Comparison of ENCODE assay signal across 16 mouse cellular contexts in the genomic region with DNA sequence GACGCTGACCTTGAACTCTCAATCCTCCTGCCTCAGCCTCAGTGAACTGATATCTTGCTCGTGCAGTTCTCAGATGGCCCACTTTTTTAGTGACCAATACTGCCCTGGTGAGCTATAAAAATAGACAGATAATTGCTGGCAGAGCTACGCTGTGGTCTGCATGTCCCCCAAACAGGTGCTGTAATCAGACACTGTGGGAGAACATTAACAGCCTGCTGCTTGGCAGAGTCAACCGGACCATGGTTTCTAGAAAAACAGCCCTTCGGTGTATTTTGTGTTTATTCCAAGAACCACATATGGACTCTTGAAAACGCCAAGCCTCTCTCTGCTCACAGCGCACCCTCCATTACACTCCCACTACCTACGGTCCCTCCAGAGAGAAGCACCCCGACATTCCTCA. TPM values are rescaled to one million over a fixed set of nuclear protein-coding genes. Genes with fewer than 3 reads are reported as not detected.
A peak's percentile ranks its signal among the peaks of the same experiment; 100 is the strongest.
DNase-seq lines count a peak whose midpoint lies in the region; ATAC-seq and TF ChIP-seq lines count a peak whose summit lies in the region.
"Had no signal": no experiment of that assay in that cellular context is flagged by ENCODE, and none has a peak within 500 bp of the region (broad histone marks: within the 10 kb centered on the region; RNA-seq: fewer than 3 reads in every experiment).

No protein-coding gene starts in this region.

- WGBS in hindbrain, embryonic 14.5 days = 87% methylated on average over 9 of the region's 9 CpGs
- WGBS in hindbrain, embryonic 13.5 days = 93% methylated on average over 9 of the region's 9 CpGs
- 80% methylated on average over 9 of the region's 9 CpGs for WGBS in neural tube, embryonic 14.5 days
- whole genome bisulfite sequencing in bone marrow, adult 2 months = 68% methylated on average over 9 of the region's 9 CpGs

- no peak overlapping the region for H3K9ac ChIP-seq in hindbrain, embryonic 14.5 days
- no peak overlapping the region for H3K9ac ChIP-seq in hindbrain, embryonic 13.5 days
- H3K9ac ChIP-seq in neural tube, embryonic 14.5 days (replicated peaks; ENCODE audit: low read depth, low read length) = no peak overlapping the region
- H3K9ac ChIP-seq: forebrain, postnatal 0 days; heart, embryonic 13.5 days; liver, embryonic 15.5 days; stomach, embryonic 15.5 days had no signal

- H3K9me3 ChIP-seq in hindbrain, embryonic 14.5 days (ENCODE audit: control insufficient read depth, low read length) = no peaks in the 10 kb centered on the region
- no peaks in the 10 kb centered on the region for H3K9me3 ChIP-seq in hindbrain, embryonic 13.5 days
- H3K9me3 ChIP-seq in neural tube, embryonic 14.5 days (ENCODE audit: control insufficient read depth, low read length) = no peaks in the 10 kb centered on the region
- H3K9me3 ChIP-seq: heart, embryonic 13.5 days; liver, embryonic 15.5 days; midbrain, embryonic 10.5 days; stomach, embryonic 15.5 days had no signal

- TF ChIP-seq POLR2A in bone marrow, adult 2 months (IDR thresholded peaks at IDR 0.05; ENCODE audit: borderline replicate concordance, control insufficient read depth, low read depth, low read length) = no peak
- TF ChIP-seq POLR2A in myocyte (IDR thresholded peaks at IDR 0.05; ENCODE audit: insufficient read length, low read depth) = no peak

- peaks cover 51% of the 10 kb centered on the region for H3K79me2 ChIP-seq in myocyte (ENCODE audit: control insufficient read depth, insufficient read depth)

- DNase-seq in hindbrain, embryonic 14.5 days (ENCODE audit: low spot score) = no peak
- no peak for DNase-seq in neural tube, embryonic 10.5 days (ENCODE audit: extremely low spot score, low spot score)
- DNase-seq in natural killer cell, adult 2 months (ENCODE audit: low spot score in 2 of 2) = no peak
- DNase-seq: adrenal gland, postnatal 14 days; forebrain, postnatal 0 days; heart, adult 11 months; lung, postnatal 14 days had no signal

- ATAC-seq in hindbrain, embryonic 14.5 days (ENCODE audit: low FRiP score) = no peak
- ATAC-seq in hindbrain, embryonic 13.5 days (ENCODE audit: low FRiP score) = no peak
- peak; percentile 7; the same call in 1 of the 2 replicates for ATAC-seq in neural tube, embryonic 14.5 days (ENCODE audit: low read depth)

- H3K4me1 ChIP-seq in hindbrain, embryonic 14.5 days (replicated peaks; ENCODE audit: control insufficient read depth, insufficient read depth, low read length) = 0 out of 2 replicates have a peak, but pooled peaks cover 15% of the 10 kb centered on the region
- peaks cover 15% of the 10 kb centered on the region for H3K4me1 ChIP-seq in hindbrain, embryonic 13.5 days (replicated peaks)
- H3K4me1 ChIP-seq in neural tube, embryonic 14.5 days (ENCODE audit: control insufficient read depth, insufficient read depth, low read length) = peaks cover 12% of the 10 kb centered on the region; the same call in 1 of the 2 replicates
- H3K4me1 ChIP-seq in bone marrow, adult 2 months (ENCODE audit: control insufficient read depth, insufficient read depth, low read length) = peaks cover 6% of the 10 kb centered on the region

- no peak overlapping the region for H3ac ChIP-seq in myocyte (ENCODE audit: control insufficient read depth, insufficient read length)

- H3K4me2 ChIP-seq in hindbrain, embryonic 14.5 days (replicated peaks) = no peak overlapping the region
- H3K4me2 ChIP-seq in hindbrain, embryonic 13.5 days = no peak overlapping the region
- H3K4me2 ChIP-seq in neural tube, embryonic 14.5 days (ENCODE audit: low read depth, low read length) = no peak overlapping the region
- peak overlapping the region; percentile 72 for H3K4me2 ChIP-seq in myocyte (ENCODE audit: low read depth)
- H3K4me2 ChIP-seq: heart, embryonic 13.5 days; liver, embryonic 15.5 days; stomach, embryonic 15.5 days had no signal

- TF ChIP-seq CTCF in bone marrow, adult 2 months (IDR thresholded peaks at IDR 0.05; ENCODE audit: control insufficient read depth, insufficient read depth, low read length) = no peak

- H3K27ac ChIP-seq in hindbrain, embryonic 14.5 days = peak overlapping the region; percentile 38; the same call in 1 of the 2 replicates
- H3K27ac ChIP-seq in hindbrain, embryonic 13.5 days = no peak overlapping the region
- H3K27ac ChIP-seq in neural tube, embryonic 14.5 days (ENCODE audit: low read depth, low read length) = no peak overlapping the region
- peak overlapping the region; percentile 66 for H3K27ac ChIP-seq in bone marrow, adult 2 months (ENCODE audit: control insufficient read depth, insufficient read depth, low read depth, low read length, poor library complexity)
- H3K27ac ChIP-seq: heart, embryonic 13.5 days; left cerebral cortex, adult 2 months; liver, embryonic 15.5 days; midbrain, embryonic 10.5 days; stomach, embryonic 15.5 days had no signal

- no peak overlapping the region for H3K4me3 ChIP-seq in hindbrain, embryonic 14.5 days (replicated peaks; ENCODE audit: low read length)
- H3K4me3 ChIP-seq in hindbrain, embryonic 13.5 days = no peak overlapping the region
- no peak overlapping the region for H3K4me3 ChIP-seq in neural tube, embryonic 14.5 days (ENCODE audit: low read depth, low read length)
- H3K4me3 ChIP-seq in bone marrow, adult 2 months (replicated peaks; ENCODE audit: control insufficient read depth, low read depth, low read length) = no peak overlapping the region
- H3K4me3 ChIP-seq in myocyte = no peak overlapping the region
- H3K4me3 ChIP-seq: heart, embryonic 13.5 days; left cerebral cortex, adult 2 months; liver, embryonic 15.5 days; midbrain, embryonic 10.5 days; stomach, embryonic 15.5 days had no signal

- H3K36me3 ChIP-seq in hindbrain, embryonic 14.5 days (replicated peaks; ENCODE audit: control insufficient read depth, insufficient read depth) = no peaks in the 10 kb centered on the region
- H3K36me3 ChIP-seq in hindbrain, embryonic 13.5 days = peaks cover 3% of the 10 kb centered on the region; the same call in 1 of the 2 replicates
- H3K36me3 ChIP-seq in neural tube, embryonic 14.5 days (ENCODE audit: control insufficient read depth, insufficient read depth, low read length) = no peaks in the 10 kb centered on the region
- H3K36me3 ChIP-seq in myocyte (ENCODE audit: control insufficient read depth, insufficient read depth) = no peaks in the 10 kb centered on the region
- H3K36me3 ChIP-seq: liver, embryonic 15.5 days; midbrain, embryonic 10.5 days had no signal

- H3K27me3 ChIP-seq in hindbrain, embryonic 14.5 days (ENCODE audit: control insufficient read depth, insufficient read depth, low read length) = no peaks in the 10 kb centered on the region
- no peaks in the 10 kb centered on the region for H3K27me3 ChIP-seq in hindbrain, embryonic 13.5 days
- H3K27me3 ChIP-seq in neural tube, embryonic 14.5 days (ENCODE audit: control insufficient read depth, insufficient read depth, low read length) = no peaks in the 10 kb centered on the region
- no peaks in the 10 kb centered on the region for H3K27me3 ChIP-seq in myocyte (ENCODE audit: control insufficient read depth, insufficient read depth, insufficient read length)
- H3K27me3 ChIP-seq: heart, embryonic 13.5 days; liver, embryonic 15.5 days; stomach, embryonic 15.5 days had no signal

TF ChIP-seq in myocyte, 11 proteins besides CTCF, POLR2A, EP300 and RAD21:
- no peak for TF ChIP-seq REST (IDR thresholded peaks at IDR 0.05; ENCODE audit: insufficient read depth, insufficient read length)
- no peak for TF ChIP-seq MAX (IDR thresholded peaks at IDR 0.05; ENCODE audit: low read depth)
- TF ChIP-seq TCF12 (IDR thresholded peaks at IDR 0.05; ENCODE audit: insufficient read depth, poor library complexity, severe bottlenecking) = peak; percentile 95
- TF ChIP-seq TCF3 (IDR thresholded peaks at IDR 0.05; ENCODE audit: insufficient read length, low read depth) = peak; percentile 86
- TF ChIP-seq MYOG (IDR thresholded peaks at IDR 0.05; ENCODE audit: control insufficient read depth in 1 of 3, insufficient read depth in 1 of 3, insufficient read length in 2 of 3, low read depth in 2 of 3) = peak; percentile 45 to 88 (median 81)
- TF ChIP-seq MYOD1 (IDR thresholded peaks at IDR 0.05; ENCODE audit: control insufficient read depth in 1 of 3, insufficient read length in 2 of 3, low read depth in 2 of 3) = peak; percentile 74 to 94 (median 93)

RNA-seq across cellular contexts. Expression of a gene that starts 26.2 kb away (rescaled TPM):
- polyA plus RNA-seq in hindbrain, embryonic 14.5 days (2014; fragmentation: Nextera tagmentation; extraction: Ambion mirVana) = 16.7 and 22.0 TPM in 2 replicates
- 13.1 and 13.2 TPM in 2 replicates for polyA plus RNA-seq in hindbrain, embryonic 13.5 days (2015; fragmentation: Nextera tagmentation; extraction: Ambion mirVana)
- 14.8 and 21.7 TPM in 2 replicates for polyA plus RNA-seq in neural tube, embryonic 14.5 days (2014; fragmentation: Nextera tagmentation; extraction: Ambion mirVana)
- 7.9 and 9.2 TPM in 2 replicates for polyA plus RNA-seq in bone marrow, adult 2 months (2011; ENCODE audit: insufficient read depth, insufficient read length, low replicate concordance, missing spikeins)
- 9.9 TPM for polyA plus RNA-seq in myocyte (2012; fragmentation: generic; extraction: Trizol)

Comparison
In these comparisons a context has a peak if more than half of its experiments do, and no peak if none do; other contexts are left out.
1. H3K27ac ChIP-seq: peak in hindbrain, embryonic 14.5 days (single experiment) and bone marrow, adult 2 months (single experiment); none in hindbrain, embryonic 13.5 days (single experiment) and neural tube, embryonic 14.5 days (single experiment).